Mouse (Mus musculus): ENCODE results near the gene Adamts8.

DNA sequence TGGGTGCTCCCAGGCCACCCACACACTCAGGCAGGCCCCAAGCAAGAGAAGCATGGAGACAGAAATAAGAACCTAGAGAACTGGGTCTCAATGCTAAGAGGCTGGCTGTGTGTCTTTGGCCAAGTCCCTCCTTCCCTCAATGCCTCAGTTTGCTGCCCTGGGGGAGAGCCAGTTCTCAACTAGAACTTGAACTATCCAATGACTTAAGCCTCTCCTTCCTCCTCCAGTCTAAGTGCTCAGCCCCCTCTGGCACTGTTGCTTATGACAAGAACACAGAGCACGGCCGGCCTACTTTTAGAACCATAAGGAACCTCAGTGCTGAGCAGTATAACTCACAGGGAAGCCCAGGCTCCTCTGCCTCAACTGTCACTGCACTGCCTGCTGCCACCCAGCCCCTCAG is 28.1 kb upstream of the Adamts8 start:
- TF ChIP-seq CTCF (IDR thresholded peaks at IDR 0.05) (no peak), EP300 (IDR thresholded peaks at IDR 0.05) (no peak)
